Mouse (Mus musculus) midbrain, embryonic 16.5 days (tissue): ENCODE measurements around the gene DXBay18. TPM values are rescaled to one million over a fixed set of nuclear protein-coding genes. Genes with fewer than 3 reads are reported as not detected.

ENCODE experiments used
- polyA plus RNA-seq: library from polyadenylated mRNA; unstranded; fragments of >200 nt; fragmentation: Nextera tagmentation; extraction: Ambion mirVana; gene quantifications from 2 replicates; pipeline ENCODE4 v1.2.1, GENCODE M21; 2015

The DXBay18 gene
- polyA plus RNA-seq, 1 experiment from 2014 or later, result 2.1 TPM

Other genes starting within 250 kb of the DXBay18 start
- 73.4 and 79.3 TPM in 2 replicates for gene Cetn2, start 231.0 kb downstream of the DXBay18 start, polyA plus RNA-seq
- gene Nsdhl, start 230.9 kb downstream of the DXBay18 start, polyA plus RNA-seq, result 52.7 and 55.8 TPM in 2 replicates
- 0.97 and 1.3 TPM in 2 replicates for gene Zfp185, start 162.1 kb downstream of the DXBay18 start, polyA plus RNA-seq
- gene Pnma5, start 112.3 kb downstream of the DXBay18 start, polyA plus RNA-seq, result 0.10 and 0.11 TPM in 2 replicates
- gene Pnma3, start 84.7 kb downstream of the DXBay18 start, polyA plus RNA-seq, result 5.5 and 5.6 TPM in 2 replicates
- 0.46 and 0.58 TPM in 2 replicates for gene Xlr4a, start 67.0 kb downstream of the DXBay18 start, polyA plus RNA-seq
- 5.3 and 6.5 TPM in 2 replicates for gene Xlr3a, start 52.4 kb downstream of the DXBay18 start, polyA plus RNA-seq
- 2.5 TPM in 2 replicates for gene Gm14685, start 32.4 kb downstream of the DXBay18 start, polyA plus RNA-seq
- gene Xlr5b, start 654 bp downstream of the DXBay18 start, polyA plus RNA-seq, result not detected in 2 replicates
- not detected in 2 replicates for gene Spin2d, start 27.5 kb upstream of the DXBay18 start, polyA plus RNA-seq
- gene Xlr3b, start 42.8 kb upstream of the DXBay18 start, polyA plus RNA-seq, result 13.1 and 13.7 TPM in 2 replicates
- gene Xlr4b, start 64.9 kb upstream of the DXBay18 start, polyA plus RNA-seq, result 0.48 and 0.80 TPM in 2 replicates
- 35.1 and 37.5 TPM in 2 replicates for gene F8a, start 78.8 kb upstream of the DXBay18 start, polyA plus RNA-seq
- gene Xlr4c, start 93.7 kb upstream of the DXBay18 start, polyA plus RNA-seq, result 0.32 TPM in 1 of 2 replicates, not detected in the other
- not detected in 2 replicates for gene Xlr3c, start 115.9 kb upstream of the DXBay18 start, polyA plus RNA-seq
- gene Xlr5a, start 143.5 kb upstream of the DXBay18 start, polyA plus RNA-seq, result not detected in 2 replicates
- not detected in 2 replicates for gene Xlr5c, start 143.5 kb upstream of the DXBay18 start, polyA plus RNA-seq
- gene Gm45015, start 187.4 kb upstream of the DXBay18 start, polyA plus RNA-seq, result not detected in 2 replicates
- gene Zfp275, start 193.2 kb upstream of the DXBay18 start, polyA plus RNA-seq, result 10.8 and 11.0 TPM in 2 replicates
- gene Gm18336, start 249.3 kb upstream of the DXBay18 start, polyA plus RNA-seq, result 0.08 and 0.11 TPM in 2 replicates